Mouse (Mus musculus) embryonic facial prominence, embryonic 15.5 days (tissue): ENCODE data around the gene Plekha8. TPM values are rescaled to one million over a fixed set of nuclear protein-coding genes. Genes with fewer than 3 reads are reported as not detected.

Experiments used
- ATAC-seq: fragments of 200-750 bp; cut with Nextera tagmentation; 2 replicates; pipeline ENCODE4 v1.8.0; 2017; ENCODE audit warnings: low read depth, moderate TSS enrichment; ENCODE audit not compliant: insufficient number of reproducible peaks, low FRiP score, low TSS enrichment
- H3K27ac ChIP-seq: fragments of 300-500 bp; sonication (generic); replicated peaks from 2 replicates; pipeline ENCODE4 v1.5.1; 2015; ENCODE audit warnings: mild to moderate bottlenecking, inconsistent platforms
- H3K27me3 ChIP-seq: fragments of 300-500 bp; sonication (generic); 2 replicates; pipeline ENCODE4 v1.6.1; 2015; ENCODE audit warnings: inconsistent platforms
- H3K36me3 ChIP-seq: fragments of 300-500 bp; sonication (generic); 2 replicates; pipeline ENCODE4 v1.6.1; 2015; ENCODE audit warnings: mild to moderate bottlenecking, inconsistent platforms
- H3K4me1 ChIP-seq: fragments of 300-500 bp; sonication (generic); 2 replicates; pipeline ENCODE4 v1.6.1; 2015; ENCODE audit warnings: inconsistent platforms
- H3K4me2 ChIP-seq: fragments of 300-500 bp; sonication (generic); replicated peaks from 2 replicates; pipeline ENCODE4 v1.6.1; 2015; ENCODE audit warnings: mild to moderate bottlenecking, inconsistent platforms
- H3K4me3 ChIP-seq: fragments of 300-500 bp; sonication (generic); replicated peaks from 2 replicates; pipeline ENCODE4 v1.5.1; 2015; ENCODE audit warnings: mild to moderate bottlenecking, inconsistent platforms
- H3K9ac ChIP-seq: fragments of 300-500 bp; sonication (generic); 2 replicates; pipeline ENCODE4 v1.6.1; 2015; ENCODE audit warnings: inconsistent platforms
- H3K9me3 ChIP-seq: fragments of 300-500 bp; sonication (generic); replicated peaks from 2 replicates; pipeline ENCODE4 v1.6.1; 2016; ENCODE audit warnings: inconsistent platforms
- WGBS: fragments of 180-500 bp; shearing (Covaris S2); methylation state at CpG from one replicate; pipeline ENCODE4 v1.1.7; 2015; 5-methylcytosine and 5-hydroxymethylcytosine counted together
- polyA plus RNA-seq: library from polyadenylated mRNA; unstranded; fragments of >200 nt; fragmentation: Nextera tagmentation; extraction: Ambion mirVana; gene quantifications from 2 replicates; pipeline ENCODE4 v1.2.1, GENCODE M21; 2015

Plekha8 gene
- 6.7 and 6.9 TPM in 2 replicates for polyA plus RNA-seq

GRCm38 (mm10) chr6:54594469-54595329, at the start of gene Plekha8:
Gene Plekha8 (plus strand): TSS chr6:54595111.
- Histone ChIP-seq H3K4me3 (peak within 1 kb of the TSS; percentile 87), H3K27ac (peak within 1 kb of the TSS; percentile 65), H3K4me1 (peaks cover 34% of the 10 kb centered on the region), H3K9me3 (no peaks in the 10 kb centered on the region), H3K4me2 (peak within 1 kb of the TSS; percentile 78), H3K36me3 (no peaks in the 10 kb centered on the region), H3K9ac (peak within 1 kb of the TSS; percentile 77), H3K27me3 (no peaks in the 10 kb centered on the region)
- ATAC-seq = peak; percentile 92
- WGBS = under 1% methylated on average over 49 of the region's 49 CpGs

- H3K36me3 ChIP-seq = no peaks in the 10 kb centered on the region
- H3K4me2 ChIP-seq = no peak overlapping the region
- 60% methylated on average over 13 of the region's 13 CpGs for WGBS
- H3K27ac ChIP-seq = no peak overlapping the region
- H3K4me1 ChIP-seq = 0 out of 2 replicates have a peak, but pooled peaks cover 8% of the 10 kb centered on the region
- ATAC-seq = no peak
- no peak overlapping the region for H3K9ac ChIP-seq
- no peaks in the 10 kb centered on the region for H3K9me3 ChIP-seq
- H3K27me3 ChIP-seq = no peaks in the 10 kb centered on the region
- no peak overlapping the region for H3K4me3 ChIP-seq
Observed at GRCm38 (mm10) chr6:54548314-54549019, 46.4 kb upstream of the Plekha8 start.

GRCm38 (mm10) chr6:54549311-54549710, 45.6 kb upstream of the Plekha8 start:
- Histone ChIP-seq H3K9me3 (no peaks in the 10 kb centered on the region), H3K27ac (no peak overlapping the region), H3K4me1 (0 out of 2 replicates have a peak, but pooled peaks cover 8% of the 10 kb centered on the region), H3K4me3 (no peak overlapping the region), H3K9ac (no peak overlapping the region), H3K36me3 (no peaks in the 10 kb centered on the region), H3K27me3 (no peaks in the 10 kb centered on the region), H3K4me2 (no peak overlapping the region)
- no peak for ATAC-seq
- WGBS = 51% methylated on average over 4 of the region's 4 CpGs

GRCm38 (mm10) chr6:54550801-54551323, 44.0 kb upstream of the Plekha8 start:
- Histone ChIP-seq H3K9me3 (no peaks in the 10 kb centered on the region), H3K27me3 (no peaks in the 10 kb centered on the region), H3K36me3 (no peaks in the 10 kb centered on the region), H3K4me2 (no peak overlapping the region), H3K27ac (no peak overlapping the region), H3K4me1 (0 out of 2 replicates have a peak, but pooled peaks cover 4% of the 10 kb centered on the region), H3K9ac (no peak overlapping the region), H3K4me3 (no peak overlapping the region)
- 61% methylated on average over 6 of the region's 7 CpGs for WGBS
- ATAC-seq = no peak

- Histone ChIP-seq H3K4me2 (no peak overlapping the region), H3K27me3 (no peaks in the 10 kb centered on the region), H3K27ac (no peak overlapping the region), H3K9ac (no peak overlapping the region), H3K36me3 (no peaks in the 10 kb centered on the region), H3K4me3 (no peak overlapping the region), H3K4me1 (0 out of 2 replicates have a peak, but pooled peaks cover 4% of the 10 kb centered on the region), H3K9me3 (no peaks in the 10 kb centered on the region)
- WGBS = 72% methylated on average over 9 of the region's 9 CpGs
- ATAC-seq = no peak
Observed at GRCm38 (mm10) chr6:54552721-54553413, 42.0 kb upstream of the Plekha8 start.

- no peaks in the 10 kb centered on the region for H3K9me3 ChIP-seq
- H3K27me3 ChIP-seq = no peaks in the 10 kb centered on the region
- no peak overlapping the region for H3K9ac ChIP-seq
- no peak overlapping the region for H3K4me3 ChIP-seq
- H3K4me2 ChIP-seq = no peak overlapping the region
- H3K36me3 ChIP-seq = no peaks in the 10 kb centered on the region
- WGBS = 67% methylated on average over 2 of the region's 2 CpGs
- no peak for ATAC-seq
- no peaks in the 10 kb centered on the region for H3K4me1 ChIP-seq
- H3K27ac ChIP-seq = no peak overlapping the region
Observed at GRCm38 (mm10) chr6:54553632-54554031, 41.3 kb upstream of the Plekha8 start.

GRCm38 (mm10) chr6:54554341-54555110, 40.4 kb upstream of the Plekha8 start:
- Histone ChIP-seq H3K27ac (no peak overlapping the region), H3K27me3 (no peaks in the 10 kb centered on the region), H3K9me3 (no peaks in the 10 kb centered on the region), H3K36me3 (no peaks in the 10 kb centered on the region), H3K4me2 (no peak overlapping the region), H3K4me1 (no peaks in the 10 kb centered on the region), H3K9ac (no peak overlapping the region), H3K4me3 (no peak overlapping the region)
- WGBS = 45% methylated on average over 8 of the region's 8 CpGs
- ATAC-seq = no peak

GRCm38 (mm10) chr6:54555816-54556215, 39.1 kb upstream of the Plekha8 start:
- no peak for ATAC-seq
- no peaks in the 10 kb centered on the region for H3K36me3 ChIP-seq
- no peaks in the 10 kb centered on the region for H3K9me3 ChIP-seq
- H3K4me3 ChIP-seq = no peak overlapping the region
- H3K27me3 ChIP-seq = no peaks in the 10 kb centered on the region
- no peaks in the 10 kb centered on the region for H3K4me1 ChIP-seq
- H3K27ac ChIP-seq = no peak overlapping the region
- no peak overlapping the region for H3K9ac ChIP-seq
- 55% methylated on average over 1 of the region's 1 CpGs for WGBS
- no peak overlapping the region for H3K4me2 ChIP-seq

- ATAC-seq = no peak
- Histone ChIP-seq H3K9me3 (no peaks in the 10 kb centered on the region), H3K27me3 (no peaks in the 10 kb centered on the region), H3K4me2 (no peak overlapping the region), H3K4me3 (no peak overlapping the region), H3K9ac (no peak overlapping the region), H3K36me3 (no peaks in the 10 kb centered on the region), H3K4me1 (no peaks in the 10 kb centered on the region), H3K27ac (no peak overlapping the region)
- 86% methylated on average over 7 of the region's 7 CpGs for WGBS
Observed at GRCm38 (mm10) chr6:54557671-54558070, 37.2 kb upstream of the Plekha8 start.

GRCm38 (mm10) chr6:54558466-54558865, 36.4 kb upstream of the Plekha8 start:
- 69% methylated on average over 7 of the region's 7 CpGs for WGBS
- Histone ChIP-seq H3K4me3 (no peak overlapping the region), H3K9me3 (no peaks in the 10 kb centered on the region), H3K9ac (no peak overlapping the region), H3K27me3 (no peaks in the 10 kb centered on the region), H3K36me3 (no peaks in the 10 kb centered on the region), H3K4me2 (no peak overlapping the region), H3K27ac (no peak overlapping the region), H3K4me1 (no peaks in the 10 kb centered on the region)
- no peak for ATAC-seq
